Mouse (Mus musculus) erythroblast, embryonic 14.5 days (primary cell): ENCODE data around the gene Rnf157.

Experiments
- GATA1 ChIP-seq: IDR thresholded peaks from 2 replicates; pipeline ENCODE4 v1.6.1; 2012; ENCODE audit warnings: low read length, inconsistent platforms, mixed read lengths
- TAL1 ChIP-seq: IDR thresholded peaks from 3 replicates; pipeline ENCODE4 v1.6.1; 2012; ENCODE audit warnings: low read length, inconsistent platforms, mixed read lengths

DNA sequence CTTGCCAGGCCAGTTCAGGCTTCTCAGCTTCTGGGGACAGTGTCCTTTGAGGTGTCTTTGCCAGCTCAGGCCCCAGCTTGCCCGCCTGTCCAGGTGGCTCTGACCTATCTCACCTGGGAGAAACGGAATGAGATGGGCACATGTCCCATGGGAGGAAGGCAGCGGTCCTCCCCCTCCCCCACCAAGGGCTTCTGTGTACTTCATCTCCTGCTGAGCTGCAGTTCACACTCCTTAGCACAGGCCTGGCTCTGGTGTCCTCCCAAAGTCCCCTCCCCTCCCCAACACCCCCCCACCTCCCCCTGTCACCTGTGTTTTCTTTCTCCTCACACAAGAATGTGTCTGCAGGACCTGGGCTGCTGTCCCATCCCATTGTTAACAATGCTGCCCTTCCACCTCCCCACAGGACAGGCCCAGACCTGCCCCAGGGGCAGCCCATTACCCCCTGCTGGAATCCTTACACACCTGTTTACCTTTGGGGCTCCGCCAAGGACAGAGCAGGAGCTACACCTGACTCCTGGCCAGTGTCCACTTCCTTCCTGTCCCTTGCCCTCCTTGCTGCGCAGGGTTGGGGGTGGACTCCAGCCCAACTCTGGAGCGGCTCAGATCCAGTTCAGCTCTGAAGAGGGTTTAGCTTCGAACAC lies 85.7 kb downstream of the Rnf157 start:
- TF ChIP-seq TAL1 (no peak), GATA1 (no peak)
